Mouse (Mus musculus): ENCODE data around the gene Sez6l. TPM values are rescaled to one million over a fixed set of nuclear protein-coding genes. Genes with fewer than 3 reads are reported as not detected.

The Sez6l gene
- 0.27 and 0.31 TPM in 2 replicates for polyA plus RNA-seq (2014; fragmentation: Nextera tagmentation; extraction: Ambion mirVana)

DNA sequence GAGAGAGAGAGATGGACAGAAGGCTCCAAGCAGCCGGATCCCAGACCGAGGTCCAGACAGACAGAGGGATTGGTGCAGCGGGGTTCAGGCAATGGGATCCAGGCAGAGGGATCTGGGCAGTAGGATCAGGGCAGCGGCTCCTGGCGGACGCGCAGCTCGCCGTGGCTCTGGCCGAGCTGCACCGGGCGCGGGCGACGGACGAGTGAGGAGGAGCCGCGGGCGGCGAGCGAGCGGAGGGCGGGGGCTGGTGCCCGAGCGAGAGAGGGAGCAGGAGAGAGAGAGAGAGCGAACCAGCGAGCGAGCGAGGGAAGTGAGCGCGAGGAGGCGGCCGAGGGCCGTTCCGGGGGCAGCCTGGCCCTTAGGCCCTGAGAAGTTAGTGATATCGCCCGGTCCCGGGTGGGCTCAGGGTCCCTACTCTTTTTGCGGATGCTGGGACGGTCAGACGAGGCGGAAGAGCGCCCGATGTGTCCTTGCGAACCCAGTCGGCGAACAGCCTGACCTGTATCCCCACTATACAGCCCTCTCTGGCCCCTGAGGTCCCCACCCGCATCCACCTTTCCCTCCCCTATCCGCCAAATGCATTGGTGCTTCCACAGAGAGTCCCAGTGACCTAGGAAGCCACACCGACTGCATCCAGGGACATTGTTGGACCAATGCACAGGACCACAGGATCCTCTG lies at the start of gene Sez6l:
Gene Sez6l (minus strand): TSS at position 193 of the 678 bp plus-strand sequence.
- Histone ChIP-seq H3K4me1 (ENCODE audit: control insufficient read depth in 2 of 2, insufficient read depth in 2 of 2, low read length in 2 of 2) (peaks cover 0 to 7% of the 10 kb centered on the region in 2 experiments; a peak in 2 of 4 replicates), H3K27me3 (ENCODE audit: control insufficient read depth, insufficient read depth, low read length) (peaks cover 87% of the 10 kb centered on the region), H3K4me2 (ENCODE audit: low read length) (peak within 1 kb of the TSS; percentile 63), H3K27ac (replicated peaks in 1 of 2; ENCODE audit: control insufficient read depth in 1 of 2, insufficient read depth in 1 of 2, low read depth in 2 of 2, low read length in 2 of 2) (no peak within 1 kb of the TSS), H3K9ac (ENCODE audit: low read length) (no peak within 1 kb of the TSS), H3K4me3 (ENCODE audit: control insufficient read depth in 1 of 2, insufficient read depth in 1 of 2, low read depth in 1 of 2, low read length in 2 of 2) (peak within 1 kb of the TSS; percentile 21 to 31), H3K36me3 (ENCODE audit: control insufficient read depth, insufficient read depth, low read length) (no peaks in the 10 kb centered on the region), H3K9me3 (ENCODE audit: control insufficient read depth, low read length) (no peaks in the 10 kb centered on the region)
- WGBS = under 1% methylated on average over 46 of the region's 50 CpGs
- no peak for ATAC-seq (ENCODE audit: insufficient number of reproducible peaks, insufficient read depth, low FRiP score, low read depth)

DNA sequence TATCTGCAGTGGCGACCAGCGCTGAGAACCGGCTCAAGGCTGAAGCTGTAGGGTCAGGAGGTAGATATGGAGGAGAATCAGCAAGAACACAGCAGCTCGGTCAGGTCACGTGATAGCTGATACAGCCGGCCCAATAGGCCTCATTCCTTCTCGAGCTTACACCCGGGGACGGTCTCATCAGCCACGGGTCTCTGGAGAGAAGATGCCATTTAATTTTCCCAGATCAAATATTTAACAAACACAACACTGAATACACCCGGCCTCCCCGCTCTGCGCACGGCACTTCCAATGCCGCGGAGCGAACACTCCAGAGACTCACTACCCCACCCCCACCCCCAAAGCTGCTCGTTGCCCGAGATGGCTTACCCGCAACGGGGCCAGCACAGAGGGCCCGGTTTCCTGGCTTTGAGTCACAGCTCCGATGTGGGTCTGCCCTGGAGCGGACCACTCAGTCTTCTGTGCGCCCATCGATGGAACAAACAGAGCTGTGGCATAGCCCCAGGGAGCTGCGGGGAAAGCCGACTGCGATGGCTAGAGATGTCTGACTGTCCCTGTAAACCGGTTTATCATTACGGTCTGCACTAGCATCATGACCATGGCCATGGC lies 48.7 kb upstream of the Sez6l start:
- H3K27ac ChIP-seq (replicated peaks in 1 of 2; ENCODE audit: control insufficient read depth in 1 of 2, insufficient read depth in 1 of 2, low read depth in 2 of 2, low read length in 2 of 2) = no peak overlapping the region
- no peak overlapping the region for H3K4me3 ChIP-seq (ENCODE audit: control insufficient read depth in 1 of 2, insufficient read depth in 1 of 2, low read depth in 1 of 2, low read length in 2 of 2)
- H3K9ac ChIP-seq (ENCODE audit: low read length) = no peak overlapping the region; the same call in 1 of the 2 replicates
- no peaks in the 10 kb centered on the region for H3K9me3 ChIP-seq (ENCODE audit: control insufficient read depth, low read length)
- ATAC-seq (ENCODE audit: insufficient number of reproducible peaks, insufficient read depth, low FRiP score, low read depth) = no peak
- WGBS = 36% methylated on average over 31 of the region's 31 CpGs
- H3K36me3 ChIP-seq (ENCODE audit: control insufficient read depth, insufficient read depth, low read length) = no peaks in the 10 kb centered on the region
- peaks cover 73% of the 10 kb centered on the region for H3K27me3 ChIP-seq (ENCODE audit: control insufficient read depth, insufficient read depth, low read length)
- peak overlapping the region; percentile 35 for H3K4me2 ChIP-seq (ENCODE audit: low read length)
- peaks cover 0 to 4% of the 10 kb centered on the region in 2 experiments; a peak in 1 of 4 replicates for H3K4me1 ChIP-seq (ENCODE audit: control insufficient read depth in 2 of 2, insufficient read depth in 2 of 2, low read length in 2 of 2)

DNA sequence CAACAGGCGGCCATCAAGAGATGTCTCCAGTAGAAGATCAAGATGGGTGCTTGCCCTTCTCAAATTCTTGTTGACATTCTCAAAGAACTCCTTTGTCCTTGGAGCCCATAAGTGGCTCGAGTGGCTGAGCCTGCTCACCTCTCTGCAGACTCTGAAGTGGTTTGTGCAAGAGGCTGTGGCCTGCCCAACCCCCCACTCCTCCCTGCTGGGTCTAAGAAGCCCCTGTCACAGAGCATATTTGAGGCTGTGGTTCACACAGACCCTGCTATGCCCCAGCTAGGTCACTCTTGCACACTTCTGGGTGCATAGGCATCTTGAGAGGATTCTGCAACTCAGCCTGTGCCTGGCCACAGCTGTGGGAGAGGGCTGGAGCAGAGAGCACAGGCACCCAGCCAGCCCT lies 46.0 kb upstream of the Sez6l start:
- peaks cover 78% of the 10 kb centered on the region for H3K27me3 ChIP-seq (ENCODE audit: control insufficient read depth, insufficient read depth, low read length)
- H3K4me3 ChIP-seq (ENCODE audit: control insufficient read depth in 1 of 2, insufficient read depth in 1 of 2, low read depth in 1 of 2, low read length in 2 of 2) = no peak overlapping the region
- no peak overlapping the region for H3K27ac ChIP-seq (replicated peaks in 1 of 2; ENCODE audit: control insufficient read depth in 1 of 2, insufficient read depth in 1 of 2, low read depth in 2 of 2, low read length in 2 of 2)
- H3K9me3 ChIP-seq (ENCODE audit: control insufficient read depth, low read length) = no peaks in the 10 kb centered on the region
- H3K9ac ChIP-seq (ENCODE audit: low read length) = no peak overlapping the region
- H3K4me1 ChIP-seq (ENCODE audit: control insufficient read depth in 2 of 2, insufficient read depth in 2 of 2, low read length in 2 of 2) = no peaks in the 10 kb centered on the region
- no peak overlapping the region for H3K4me2 ChIP-seq (ENCODE audit: low read length)
- no peaks in the 10 kb centered on the region for H3K36me3 ChIP-seq (ENCODE audit: control insufficient read depth, insufficient read depth, low read length)
- WGBS = 26% methylated on average over 2 of the region's 2 CpGs
- no peak for ATAC-seq (ENCODE audit: insufficient number of reproducible peaks, insufficient read depth, low FRiP score, low read depth)

DNA sequence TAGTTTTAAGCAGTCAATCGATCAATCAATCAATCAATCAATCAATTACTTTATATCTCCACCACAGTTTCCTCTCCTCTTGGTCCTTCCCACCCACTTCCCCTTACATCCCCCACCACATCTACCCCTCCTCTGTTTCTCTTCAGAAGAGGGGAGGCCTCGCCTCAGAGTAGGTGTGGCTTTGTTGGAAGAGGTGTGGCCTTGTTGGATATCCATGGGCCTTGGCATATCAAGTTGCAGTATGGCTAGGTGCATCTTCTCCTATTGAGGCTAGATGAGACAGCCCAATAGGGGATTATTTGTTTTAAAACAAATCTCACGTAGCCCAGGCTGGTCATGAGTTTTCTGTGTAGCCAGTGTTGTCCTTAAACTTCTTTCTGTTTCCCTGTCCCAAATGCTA lies 43.3 kb upstream of the Sez6l start:
- H3K36me3 ChIP-seq (ENCODE audit: control insufficient read depth, insufficient read depth, low read length) = no peaks in the 10 kb centered on the region
- H3K4me2 ChIP-seq (ENCODE audit: low read length) = no peak overlapping the region
- H3K9me3 ChIP-seq (ENCODE audit: control insufficient read depth, low read length) = no peaks in the 10 kb centered on the region
- 44% methylated on average over 3 of the region's 3 CpGs for WGBS
- H3K27me3 ChIP-seq (ENCODE audit: control insufficient read depth, insufficient read depth, low read length) = peaks cover 60% of the 10 kb centered on the region
- H3K4me3 ChIP-seq (ENCODE audit: control insufficient read depth in 1 of 2, insufficient read depth in 1 of 2, low read depth in 1 of 2, low read length in 2 of 2) = no peak overlapping the region
- no peak overlapping the region for H3K27ac ChIP-seq (replicated peaks in 1 of 2; ENCODE audit: control insufficient read depth in 1 of 2, insufficient read depth in 1 of 2, low read depth in 2 of 2, low read length in 2 of 2)
- H3K9ac ChIP-seq (ENCODE audit: low read length) = no peak overlapping the region
- H3K4me1 ChIP-seq (ENCODE audit: control insufficient read depth in 2 of 2, insufficient read depth in 2 of 2, low read length in 2 of 2) = no peaks in the 10 kb centered on the region
- ATAC-seq (ENCODE audit: insufficient number of reproducible peaks, insufficient read depth, low FRiP score, low read depth) = no peak

DNA sequence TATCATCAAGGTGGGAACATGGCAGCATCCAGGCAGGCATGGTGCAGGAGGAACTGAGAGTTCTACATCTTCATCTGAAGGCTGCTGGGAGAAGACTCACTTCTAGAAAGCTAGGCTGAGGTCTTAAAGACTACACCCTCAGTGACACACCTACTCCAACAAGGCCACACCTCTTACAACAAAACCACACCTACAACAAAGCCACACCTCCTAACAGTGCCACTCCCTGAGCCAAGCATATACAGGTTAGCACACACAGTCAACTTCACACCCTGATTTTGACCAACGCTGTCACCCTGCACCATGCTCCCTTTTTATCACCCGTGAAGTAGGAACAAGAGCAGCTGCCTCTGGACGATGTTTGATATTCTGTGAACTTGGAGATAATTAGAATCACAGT lies 42.4 kb upstream of the Sez6l start:
- WGBS = 73% methylated on average over 3 of the region's 3 CpGs
- Histone ChIP-seq H3K36me3 (ENCODE audit: control insufficient read depth, insufficient read depth, low read length) (no peaks in the 10 kb centered on the region), H3K9me3 (ENCODE audit: control insufficient read depth, low read length) (no peaks in the 10 kb centered on the region), H3K4me2 (ENCODE audit: low read length) (no peak overlapping the region), H3K27me3 (ENCODE audit: control insufficient read depth, insufficient read depth, low read length) (peaks cover 56% of the 10 kb centered on the region), H3K9ac (ENCODE audit: low read length) (no peak overlapping the region), H3K27ac (replicated peaks in 1 of 2; ENCODE audit: control insufficient read depth in 1 of 2, insufficient read depth in 1 of 2, low read depth in 2 of 2, low read length in 2 of 2) (no peak overlapping the region), H3K4me1 (ENCODE audit: control insufficient read depth in 2 of 2, insufficient read depth in 2 of 2, low read length in 2 of 2) (no peaks in the 10 kb centered on the region), H3K4me3 (ENCODE audit: control insufficient read depth in 1 of 2, insufficient read depth in 1 of 2, low read depth in 1 of 2, low read length in 2 of 2) (no peak overlapping the region)
- no peak for ATAC-seq (ENCODE audit: insufficient number of reproducible peaks, insufficient read depth, low FRiP score, low read depth)

DNA sequence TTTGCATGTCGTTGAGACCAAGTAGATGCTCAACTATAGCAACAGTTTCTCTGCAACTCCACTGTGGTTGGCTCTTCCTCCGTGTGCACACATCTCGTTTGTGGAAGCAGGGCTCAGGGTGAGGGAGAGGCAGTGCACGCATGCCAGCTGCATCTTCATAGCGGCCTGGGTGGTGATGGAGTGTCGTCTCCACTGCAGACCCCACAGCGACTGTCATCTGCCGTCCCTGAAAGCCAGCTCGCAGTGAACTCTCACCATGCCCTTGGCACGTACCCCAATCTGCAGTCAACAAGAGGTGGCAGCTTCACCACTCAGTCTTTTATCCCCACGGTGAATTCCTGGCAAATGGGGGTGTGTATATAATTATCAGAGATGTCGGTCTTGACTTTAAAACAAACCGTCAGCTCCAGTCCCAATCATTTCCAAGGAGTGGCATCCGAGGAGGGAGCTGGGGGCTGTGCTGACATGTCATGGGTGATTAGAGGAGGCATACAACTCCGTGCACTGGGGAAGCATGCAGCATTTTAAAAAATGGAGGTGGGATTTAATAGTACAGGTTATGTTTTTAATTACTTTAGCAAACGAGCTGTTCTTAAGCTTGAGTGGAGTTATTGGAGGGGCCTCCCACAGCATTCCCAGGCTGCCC lies 40.7 kb upstream of the Sez6l start:
- Histone ChIP-seq H3K27me3 (ENCODE audit: control insufficient read depth, insufficient read depth, low read length) (peaks cover 49% of the 10 kb centered on the region), H3K27ac (replicated peaks in 1 of 2; ENCODE audit: control insufficient read depth in 1 of 2, insufficient read depth in 1 of 2, low read depth in 2 of 2, low read length in 2 of 2) (no peak overlapping the region), H3K36me3 (ENCODE audit: control insufficient read depth, insufficient read depth, low read length) (no peaks in the 10 kb centered on the region), H3K4me3 (ENCODE audit: control insufficient read depth in 1 of 2, insufficient read depth in 1 of 2, low read depth in 1 of 2, low read length in 2 of 2) (no peak overlapping the region), H3K9me3 (ENCODE audit: control insufficient read depth, low read length) (no peaks in the 10 kb centered on the region), H3K4me1 (ENCODE audit: control insufficient read depth in 2 of 2, insufficient read depth in 2 of 2, low read length in 2 of 2) (no peaks in the 10 kb centered on the region), H3K4me2 (ENCODE audit: low read length) (no peak overlapping the region), H3K9ac (ENCODE audit: low read length) (no peak overlapping the region)
- ATAC-seq (ENCODE audit: insufficient number of reproducible peaks, insufficient read depth, low FRiP score, low read depth) = no peak
- WGBS = 75% methylated on average over 16 of the region's 16 CpGs

DNA sequence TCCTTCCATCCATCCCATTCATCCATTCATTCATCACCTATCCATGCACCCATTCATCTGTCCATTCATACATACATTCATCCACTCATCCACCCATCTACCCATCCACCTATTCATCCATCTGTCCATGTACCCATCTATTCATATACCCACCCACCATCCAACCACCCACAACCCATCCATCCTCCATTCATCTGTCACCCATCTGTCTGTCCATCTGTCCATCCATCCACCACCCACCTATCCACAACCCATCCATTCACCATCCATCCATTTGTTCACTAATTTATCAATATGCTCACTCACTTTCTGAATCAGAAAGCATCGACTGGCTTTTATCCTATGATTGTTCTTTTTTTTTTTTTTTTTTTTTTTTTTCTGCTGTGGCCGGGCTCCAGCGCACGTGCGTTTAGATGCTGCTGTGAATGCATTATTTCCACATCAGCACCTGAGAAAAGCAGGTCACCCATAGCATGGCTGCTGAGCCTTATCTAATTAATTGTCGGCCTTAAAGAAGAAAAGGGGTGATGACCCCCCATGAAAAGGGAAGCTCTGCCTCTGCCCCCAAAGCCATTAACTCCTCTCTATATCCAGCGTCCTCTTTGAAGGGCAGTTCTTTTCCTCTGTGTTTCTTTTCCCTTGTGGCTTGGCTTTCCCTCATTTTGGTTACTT lies 39.1 kb upstream of the Sez6l start:
- no peak for ATAC-seq (ENCODE audit: insufficient number of reproducible peaks, insufficient read depth, low FRiP score, low read depth)
- Histone ChIP-seq H3K36me3 (ENCODE audit: control insufficient read depth, insufficient read depth, low read length) (no peaks in the 10 kb centered on the region), H3K4me2 (ENCODE audit: low read length) (no peak overlapping the region), H3K4me3 (ENCODE audit: control insufficient read depth in 1 of 2, insufficient read depth in 1 of 2, low read depth in 1 of 2, low read length in 2 of 2) (no peak overlapping the region), H3K9me3 (ENCODE audit: control insufficient read depth, low read length) (no peaks in the 10 kb centered on the region), H3K27ac (replicated peaks in 1 of 2; ENCODE audit: control insufficient read depth in 1 of 2, insufficient read depth in 1 of 2, low read depth in 2 of 2, low read length in 2 of 2) (no peak overlapping the region), H3K4me1 (ENCODE audit: control insufficient read depth in 2 of 2, insufficient read depth in 2 of 2, low read length in 2 of 2) (no peaks in the 10 kb centered on the region), H3K9ac (ENCODE audit: low read length) (no peak overlapping the region), H3K27me3 (ENCODE audit: control insufficient read depth, insufficient read depth, low read length) (peaks cover 34% of the 10 kb centered on the region)
- WGBS = 76% methylated on average over 7 of the region's 7 CpGs

All from heart, embryonic 14.5 days (tissue).